Mouse (Mus musculus) frontal cortex, postnatal 25 days (tissue): ENCODE results near the gene 3110040N11Rik.
"Not testable (repeated sequence)": the region's sequence is repeated elsewhere in the genome, so short reads cannot be mapped to it uniquely, and the experiment has no call there.

Source experiments
- DNase-seq, 2 experiments: peaks; one replicate each; pipeline ENCODE4 v3.0.0; 2022; ENCODE audit warnings: low spot score in 2 of 2

3110040N11Rik gene

GRCm38 (mm10) chr7:81789095-81789757, at the start of gene 3110040N11Rik:
TSS of gene 3110040N11Rik (minus strand) at chr7:81789478.
- peak; percentile 59 to 71 for DNase-seq

- DNase-seq, result not testable (repeated sequence)
Measured at GRCm38 (mm10) chr7:81837771-81838170, 48.5 kb upstream of the 3110040N11Rik start.

- no peak for DNase-seq
Measured at GRCm38 (mm10) chr7:81835430-81835829, 46.2 kb upstream of the 3110040N11Rik start.

- DNase-seq, result no peak
Measured at GRCm38 (mm10) chr7:81834847-81835246, 45.6 kb upstream of the 3110040N11Rik start.

GRCm38 (mm10) chr7:81829379-81829894, 40.2 kb upstream of the 3110040N11Rik start, which contains the start of gene Btbd1:
TSS of gene Btbd1 (minus strand) at chr7:81829431.
- DNase-seq, result peak; percentile 56 to 70

GRCm38 (mm10) chr7:81828681-81829378, 39.6 kb upstream of the 3110040N11Rik start:
- peak; percentile 23 to 39 for DNase-seq

- no peak for DNase-seq
Measured at GRCm38 (mm10) chr7:81827806-81828667, 38.8 kb upstream of the 3110040N11Rik start.

GRCm38 (mm10) chr7:81825381-81825780, 36.1 kb upstream of the 3110040N11Rik start:
- DNase-seq, result no peak

- DNase-seq, result no peak
Measured at GRCm38 (mm10) chr7:81824906-81825305, 35.6 kb upstream of the 3110040N11Rik start.

GRCm38 (mm10) chr7:81806067-81806466, 16.8 kb upstream of the 3110040N11Rik start:
- DNase-seq, result no peak

GRCm38 (mm10) chr7:81788536-81788935, 742 bp downstream of the 3110040N11Rik start:
- DNase-seq, result no peak

GRCm38 (mm10) chr7:81777667-81778218, 11.5 kb downstream of the 3110040N11Rik start:
- no peak for DNase-seq

- DNase-seq, result no peak
Measured at GRCm38 (mm10) chr7:81775325-81775724, 14.0 kb downstream of the 3110040N11Rik start.

- DNase-seq, result no peak
Measured at GRCm38 (mm10) chr7:81772786-81773539, 16.3 kb downstream of the 3110040N11Rik start.

- DNase-seq, result no peak
Measured at GRCm38 (mm10) chr7:81763110-81763845, 26.0 kb downstream of the 3110040N11Rik start.

- peak; percentile 66 to 67 for DNase-seq
Measured at GRCm38 (mm10) chr7:81762180-81763109, 26.8 kb downstream of the 3110040N11Rik start, which contains the start of gene Ramac. TSS of gene Ramac (plus strand) at chr7:81762925.

GRCm38 (mm10) chr7:81747956-81748355, 41.3 kb downstream of the 3110040N11Rik start:
- no peak for DNase-seq

GRCm38 (mm10) chr7:81744145-81744544, 45.1 kb downstream of the 3110040N11Rik start:
- DNase-seq, result no peak

- DNase-seq, result no peak
Measured at GRCm38 (mm10) chr7:81740010-81740409, 49.3 kb downstream of the 3110040N11Rik start.
